Mouse (Mus musculus): ENCODE results near the gene Wdr83. TPM values are rescaled to one million over a fixed set of nuclear protein-coding genes. Genes with fewer than 3 reads are reported as not detected.

Wdr83 gene
- polyA plus RNA-seq, 1 experiment from 2014 or later, result 42.9 TPM

- Histone ChIP-seq H3K9ac (no peak overlapping the region), H3K27ac (ENCODE audit: low read depth) (no peak overlapping the region), H3K4me2 (no peak overlapping the region), H3K9me3 (ENCODE audit: low read depth, low read length) (no peaks in the 10 kb centered on the region), H3K27me3 (ENCODE audit: insufficient read depth, low read length) (no peaks in the 10 kb centered on the region), H3K4me1 (ENCODE audit: insufficient read depth) (no peaks in the 10 kb centered on the region; the same call in 1 of the 2 replicates), H3K4me3 (ENCODE audit: low read depth, low read length) (no peak overlapping the region), H3K36me3 (ENCODE audit: insufficient read depth) (peaks cover 54% of the 10 kb centered on the region)
- DNase-seq, result no peak
- ATAC-seq (ENCODE audit: insufficient read depth), result no peak
- no peak for TF ChIP-seq CTCF (IDR thresholded peaks at IDR 0.05; ENCODE audit: low read depth)
- WGBS, result 82% methylated on average over 7 of the region's 7 CpGs
Measured at GRCm38 (mm10) chr8:85057367-85057766, 23.7 kb downstream of the Wdr83 start.

GRCm38 (mm10) chr8:85043619-85044018, 37.5 kb downstream of the Wdr83 start:
- TF ChIP-seq CTCF (IDR thresholded peaks at IDR 0.05; ENCODE audit: low read depth), result no peak
- Histone ChIP-seq H3K9me3 (ENCODE audit: low read depth, low read length) (no peaks in the 10 kb centered on the region), H3K36me3 (ENCODE audit: insufficient read depth) (peaks cover 91% of the 10 kb centered on the region), H3K4me3 (ENCODE audit: low read depth, low read length) (no peak overlapping the region), H3K4me2 (no peak overlapping the region), H3K27ac (ENCODE audit: low read depth) (no peak overlapping the region), H3K9ac (no peak overlapping the region), H3K4me1 (ENCODE audit: insufficient read depth) (0 out of 2 replicates have a peak, but pooled peaks cover 3% of the 10 kb centered on the region), H3K27me3 (ENCODE audit: insufficient read depth, low read length) (no peaks in the 10 kb centered on the region)
- no peak for ATAC-seq (ENCODE audit: insufficient read depth)
- DNase-seq, result no peak
- WGBS, result 89% methylated on average over 6 of the region's 6 CpGs

- DNase-seq (peak; percentile 63), ATAC-seq (ENCODE audit: insufficient read depth) (peak; percentile 5)
- TF ChIP-seq CTCF (IDR thresholded peaks at IDR 0.05; ENCODE audit: low read depth), result no peak
- peaks cover 44% of the 10 kb centered on the region for H3K36me3 ChIP-seq (ENCODE audit: insufficient read depth)
- no peaks in the 10 kb centered on the region for H3K9me3 ChIP-seq (ENCODE audit: low read depth, low read length)
- 0 out of 2 replicates have a peak, but pooled peaks cover 16% of the 10 kb centered on the region for H3K4me1 ChIP-seq (ENCODE audit: insufficient read depth)
- H3K9ac ChIP-seq, result peak overlapping the region; percentile 90
- under 1% methylated on average over 57 of the region's 57 CpGs for WGBS
- peak overlapping the region; percentile 100 for H3K27ac ChIP-seq (ENCODE audit: low read depth)
- no peaks in the 10 kb centered on the region for H3K27me3 ChIP-seq (ENCODE audit: insufficient read depth, low read length)
- peak overlapping the region; percentile 93 for H3K4me2 ChIP-seq
- peak overlapping the region; percentile 83 for H3K4me3 ChIP-seq (ENCODE audit: low read depth, low read length)
Measured at GRCm38 (mm10) chr8:85037681-85038531, 43.2 kb downstream of the Wdr83 start.

GRCm38 (mm10) chr8:85037366-85037680, 43.8 kb downstream of the Wdr83 start:
- TF ChIP-seq CTCF (IDR thresholded peaks at IDR 0.05; ENCODE audit: low read depth), result no peak
- no peaks in the 10 kb centered on the region for H3K27me3 ChIP-seq (ENCODE audit: insufficient read depth, low read length)
- H3K4me1 ChIP-seq (ENCODE audit: insufficient read depth), result 0 out of 2 replicates have a peak, but pooled peaks cover 16% of the 10 kb centered on the region
- no peaks in the 10 kb centered on the region for H3K9me3 ChIP-seq (ENCODE audit: low read depth, low read length)
- H3K4me2 ChIP-seq, result peak overlapping the region; percentile 93
- DNase-seq (peak; percentile 71), ATAC-seq (ENCODE audit: insufficient read depth) (peak; percentile 67)
- H3K36me3 ChIP-seq (ENCODE audit: insufficient read depth), result peaks cover 44% of the 10 kb centered on the region
- H3K4me3 ChIP-seq (ENCODE audit: low read depth, low read length), result peak overlapping the region; percentile 83
- H3K27ac ChIP-seq (ENCODE audit: low read depth), result peak overlapping the region; percentile 100
- H3K9ac ChIP-seq, result peak overlapping the region; percentile 90
- WGBS, result 1% methylated on average over 14 of the region's 14 CpGs

- Histone ChIP-seq H3K4me2 (peak within 1 kb of the TSS; percentile 93), H3K27ac (ENCODE audit: low read depth) (peak within 1 kb of the TSS; percentile 100), H3K27me3 (ENCODE audit: insufficient read depth, low read length) (no peaks in the 10 kb centered on the region), H3K9ac (peak within 1 kb of the TSS; percentile 90), H3K36me3 (ENCODE audit: insufficient read depth) (peaks cover 44% of the 10 kb centered on the region), H3K4me3 (ENCODE audit: low read depth, low read length) (peak within 1 kb of the TSS; percentile 83), H3K9me3 (ENCODE audit: low read depth, low read length) (no peaks in the 10 kb centered on the region), H3K4me1 (ENCODE audit: insufficient read depth) (0 out of 2 replicates have a peak, but pooled peaks cover 16% of the 10 kb centered on the region)
- TF ChIP-seq CTCF (IDR thresholded peaks at IDR 0.05; ENCODE audit: low read depth), result no peak
- peak; percentile 98 for DNase-seq
- ATAC-seq (ENCODE audit: insufficient read depth), result peak; percentile 87
- under 1% methylated on average over 59 of the region's 59 CpGs for WGBS
Measured at GRCm38 (mm10) chr8:85036718-85037365, 44.3 kb downstream of the Wdr83 start, which contains the start of gene Tnpo2. Tnpo2 (plus strand) TSS chr8:85036915.

- WGBS, result under 1% methylated on average over 9 of the region's 9 CpGs
- ATAC-seq (ENCODE audit: insufficient read depth), result peak; percentile 22
- Histone ChIP-seq H3K9ac (peak overlapping the region; percentile 90), H3K4me3 (ENCODE audit: low read depth, low read length) (peak overlapping the region; percentile 83), H3K9me3 (ENCODE audit: low read depth, low read length) (no peaks in the 10 kb centered on the region), H3K4me1 (ENCODE audit: insufficient read depth) (0 out of 2 replicates have a peak, but pooled peaks cover 16% of the 10 kb centered on the region), H3K4me2 (peak overlapping the region; percentile 93), H3K27me3 (ENCODE audit: insufficient read depth, low read length) (no peaks in the 10 kb centered on the region), H3K36me3 (ENCODE audit: insufficient read depth) (peaks cover 44% of the 10 kb centered on the region), H3K27ac (ENCODE audit: low read depth) (peak overlapping the region; percentile 100)
- no peak for TF ChIP-seq CTCF (IDR thresholded peaks at IDR 0.05; ENCODE audit: low read depth)
- DNase-seq, result no peak
Measured at GRCm38 (mm10) chr8:85036381-85036717, 44.8 kb downstream of the Wdr83 start.

All from lung, embryonic 14.5 days (tissue).